Mouse (Mus musculus) natural killer cell, adult 2 months (primary cell): Measurements from ENCODE around the gene L3mbtl2.

ENCODE experiments used
- DNase-seq, 2 experiments: peaks; one replicate each; pipeline ENCODE4 v3.0.0; 2022; ENCODE audit warnings: low spot score in 2 of 2

L3mbtl2 gene

GRCm38 (mm10) chr15:81708991-81709390, 45.3 kb downstream of the L3mbtl2 start:
- no peak for DNase-seq

GRCm38 (mm10) chr15:81709686-81710085, 46.0 kb downstream of the L3mbtl2 start:
- DNase-seq = no peak

DNA sequence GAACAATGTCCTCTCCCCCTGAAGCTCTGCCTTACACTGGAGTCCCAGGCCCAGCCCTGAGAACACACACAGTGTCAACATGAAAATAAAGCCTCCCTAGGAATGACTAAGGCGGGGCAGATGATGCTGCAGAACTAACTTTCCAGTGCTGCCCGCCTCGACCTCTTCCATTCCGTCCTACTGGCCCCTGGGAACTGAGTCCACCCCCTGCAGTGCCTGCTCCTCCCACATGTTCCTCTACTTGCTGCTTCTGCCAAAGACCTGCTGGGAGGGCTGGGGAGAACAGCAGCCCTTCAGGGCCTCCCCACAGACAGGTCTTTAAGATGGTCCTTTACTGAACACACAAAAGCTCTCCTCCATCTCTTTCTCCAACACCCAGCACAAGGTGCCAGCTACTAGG, 47.1 kb downstream of the L3mbtl2 start:
- no peak for DNase-seq

- DNase-seq = no peak
Measured at GRCm38 (mm10) chr15:81713742-81714141, 50.1 kb downstream of the L3mbtl2 start.

DNA sequence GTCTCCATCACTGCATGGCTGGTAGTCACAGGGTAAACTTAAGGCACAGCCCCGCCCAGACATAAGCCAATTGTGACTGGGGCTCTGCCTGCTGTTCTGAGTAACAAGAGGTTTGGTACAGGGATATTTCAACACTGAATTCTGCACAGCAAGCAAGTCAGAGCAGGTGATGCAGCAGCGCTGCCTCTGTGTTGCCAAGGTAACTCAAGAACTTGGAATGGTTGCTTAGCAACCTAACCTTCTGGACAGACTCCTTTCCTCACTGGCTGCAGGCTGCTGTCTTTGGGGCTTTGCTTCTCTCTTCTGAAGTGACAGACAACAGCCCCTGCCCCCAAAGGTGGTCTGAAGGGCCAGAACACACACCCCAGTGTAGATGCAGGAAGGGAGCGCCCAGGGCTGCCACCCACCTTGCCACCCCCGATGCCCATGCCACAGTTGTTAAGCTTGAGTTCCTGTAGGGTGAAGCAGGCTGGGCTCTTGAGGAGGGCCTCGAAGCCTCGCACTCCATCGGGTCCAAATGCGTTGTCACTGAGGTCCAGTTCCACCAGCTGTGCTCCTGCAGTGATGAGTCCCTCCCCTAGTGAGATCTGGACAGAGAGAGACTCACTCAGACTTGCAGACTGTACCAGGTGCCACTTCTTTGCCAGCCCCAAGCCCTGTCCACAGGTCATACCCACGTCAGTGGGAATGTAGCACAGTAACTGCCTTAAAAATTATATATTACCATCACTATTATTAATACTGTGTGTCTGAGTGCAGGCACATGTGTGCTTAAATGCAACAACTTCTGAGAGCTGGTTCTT, 54.8 kb downstream of the L3mbtl2 start:
- DNase-seq = no peak

GRCm38 (mm10) chr15:81719139-81719531, 55.4 kb downstream of the L3mbtl2 start:
- no peak for DNase-seq

DNA sequence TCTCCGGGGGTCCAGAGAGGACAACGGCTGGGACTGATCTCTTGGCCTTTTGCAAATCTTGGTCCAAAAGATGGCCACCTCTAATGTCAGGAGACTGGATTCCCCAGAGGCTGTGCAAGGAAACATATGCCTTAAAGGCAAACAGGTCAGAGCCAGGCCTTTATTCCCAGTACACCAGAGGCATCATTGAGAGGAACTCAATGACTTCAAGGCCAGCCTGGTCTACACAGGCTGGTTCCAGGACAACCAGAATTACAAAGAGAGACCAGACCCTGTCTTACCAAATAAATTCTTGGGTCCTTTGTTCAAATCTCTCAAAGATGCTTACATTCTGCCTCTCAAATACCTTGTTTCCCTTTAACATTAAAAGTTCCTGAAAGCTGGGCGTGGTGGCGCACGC, 58.7 kb downstream of the L3mbtl2 start:
- no peak for DNase-seq

DNA sequence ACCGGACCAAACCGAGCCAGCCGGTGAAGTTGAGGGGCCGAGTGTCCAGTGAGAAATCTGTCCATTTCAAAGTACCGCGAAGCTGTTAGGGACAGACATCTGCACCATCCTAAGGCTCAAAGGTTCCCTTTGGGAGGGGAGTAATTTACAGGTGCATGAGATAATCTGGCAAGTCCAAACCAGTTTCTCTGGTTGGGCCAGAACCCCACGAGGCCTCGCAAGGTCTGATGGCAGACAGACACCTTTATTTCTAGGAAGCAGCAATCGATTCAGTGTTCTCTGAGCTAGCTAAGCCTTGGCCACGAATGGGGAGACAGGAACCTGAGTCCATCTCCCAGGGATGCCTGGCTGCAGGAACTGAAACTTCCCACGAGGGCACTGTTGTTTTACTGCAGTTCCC, 60.0 kb downstream of the L3mbtl2 start:
- DNase-seq = no peak

- no peak for DNase-seq
Measured at GRCm38 (mm10) chr15:81725965-81726364, 62.3 kb downstream of the L3mbtl2 start.

GRCm38 (mm10) chr15:81729241-81729791, 65.6 kb downstream of the L3mbtl2 start:
- DNase-seq = peak; percentile 32 to 42

DNA sequence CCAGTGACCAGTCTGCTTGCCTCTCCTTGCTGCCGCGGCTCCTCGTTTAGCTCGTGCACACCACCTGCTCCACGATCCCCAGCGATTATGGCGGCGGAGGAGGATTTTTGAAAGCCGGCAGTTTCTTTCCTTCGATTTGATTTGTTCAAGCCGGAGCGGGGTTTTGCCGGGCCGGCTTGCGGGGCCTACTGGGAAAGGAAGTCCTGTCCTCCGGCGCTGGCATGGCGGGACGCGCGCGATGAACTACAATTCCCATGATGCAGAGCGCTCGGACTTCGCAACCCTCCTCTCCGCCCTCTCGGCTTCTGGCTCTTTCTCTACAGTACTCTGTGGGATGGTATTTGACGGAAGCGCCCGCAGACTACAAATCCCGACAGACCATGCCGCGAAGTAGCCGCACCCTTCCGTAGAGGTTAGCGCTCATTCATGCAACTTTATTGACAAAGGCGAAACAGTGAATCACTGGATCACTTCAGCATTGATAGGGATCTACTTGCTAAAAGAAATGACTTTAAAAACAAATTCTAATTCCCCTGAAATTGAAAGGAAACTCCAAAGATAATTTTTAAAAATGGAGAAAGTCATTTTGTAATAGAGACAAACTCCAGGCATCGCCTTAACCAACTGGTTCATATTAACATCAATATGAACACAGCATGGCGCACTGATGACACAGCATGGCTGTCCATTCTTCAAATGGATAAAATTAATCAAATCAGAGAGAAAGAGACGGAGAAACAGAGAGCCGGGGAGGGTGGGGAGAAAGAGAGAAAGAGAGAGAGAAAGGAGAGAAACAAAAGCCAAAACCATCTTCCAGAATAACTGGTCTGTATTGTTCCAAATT, 66.3 kb downstream of the L3mbtl2 start:
- peak; percentile 97 to 98 for DNase-seq

DNA sequence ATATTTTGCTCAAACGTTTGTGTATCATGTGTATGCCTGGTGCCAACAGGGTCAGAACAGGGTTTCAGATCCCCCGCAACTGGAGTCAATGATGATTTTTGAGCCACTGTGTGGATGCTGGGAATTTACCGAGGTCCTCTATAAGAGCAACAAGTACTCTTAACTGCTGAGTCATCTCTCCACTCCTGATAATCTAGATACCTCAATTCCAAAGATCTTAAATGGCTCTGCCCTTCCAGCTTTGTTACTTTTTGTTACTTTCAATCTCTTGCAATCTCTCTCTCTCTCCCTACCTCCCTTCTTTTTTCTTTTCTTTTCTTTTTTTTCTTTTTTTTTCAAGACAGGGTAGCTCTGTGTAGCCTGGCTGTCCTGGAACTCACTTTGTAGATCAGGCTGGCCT, 71.4 kb downstream of the L3mbtl2 start:
- no peak for DNase-seq
